Mouse (Mus musculus) ES-Bruce4 (cell line): Measurements from ENCODE around the gene Cpsf4. TPM values are rescaled to one million over a fixed set of nuclear protein-coding genes. Genes with fewer than 3 reads are reported as not detected.

Source experiments
- H3K27ac ChIP-seq: 2 replicates; pipeline ENCODE4 v1.5.1; 2012; ENCODE audit warnings: low read length, inconsistent platforms; ENCODE audit not compliant: insufficient read depth
- H3K27me3 ChIP-seq: 2 replicates; pipeline ENCODE4 v1.6.1; 2012; ENCODE audit warnings: mild to moderate bottlenecking, low read length, inconsistent platforms; ENCODE audit not compliant: control insufficient read depth, poor library complexity, insufficient read depth, severe bottlenecking
- H3K36me3 ChIP-seq: 2 replicates; pipeline ENCODE4 v1.6.1; 2012; ENCODE audit warnings: inconsistent platforms, mild to moderate bottlenecking, low read length, moderate library complexity; ENCODE audit not compliant: control insufficient read depth, poor library complexity, insufficient read depth, severe bottlenecking
- H3K4me1 ChIP-seq: one replicate; pipeline ENCODE4 v1.8.1; 2011; ENCODE audit warnings: low read length; ENCODE audit not compliant: control insufficient read depth, insufficient read depth
- H3K4me3 ChIP-seq: 2 replicates; pipeline ENCODE4 v1.5.1; 2011; ENCODE audit warnings: low read depth, mild to moderate bottlenecking, low read length
- H3K9ac ChIP-seq: 2 replicates; pipeline ENCODE4 v1.6.1; 2012; ENCODE audit warnings: low read depth, mild to moderate bottlenecking, inconsistent platforms; ENCODE audit not compliant: poor library complexity, severe bottlenecking
- H3K9me3 ChIP-seq: replicated peaks from 2 replicates; pipeline ENCODE4 v1.6.1; 2012; ENCODE audit warnings: mild to moderate bottlenecking, low read length, inconsistent platforms; ENCODE audit not compliant: control insufficient read depth, poor library complexity, insufficient read depth, severe bottlenecking
- CTCF ChIP-seq: IDR thresholded peaks from one replicate; pipeline ENCODE4 v1.8.1; 2011; ENCODE audit warnings: low read depth, low read length
- EP300 ChIP-seq: IDR thresholded peaks from 2 replicates; pipeline ENCODE4 v1.6.1; 2011; ENCODE audit warnings: low read depth, low read length; ENCODE audit not compliant: insufficient read depth
- POLR2A ChIP-seq: IDR thresholded peaks from one replicate; pipeline ENCODE4 v1.8.1; 2011; ENCODE audit warnings: low read length; ENCODE audit not compliant: insufficient read depth
- polyA plus RNA-seq: library from polyadenylated mRNA; stranded (reverse); fragments of >200 nt; gene quantifications from 2 replicates; pipeline ENCODE4 v1.2.4, GENCODE M21; 2011; ENCODE audit warnings: low read depth; ENCODE audit not compliant: missing spikeins, insufficient read depth, insufficient read length

Cpsf4 gene
- polyA plus RNA-seq, 1 experiment = 49.6 TPM

DNA sequence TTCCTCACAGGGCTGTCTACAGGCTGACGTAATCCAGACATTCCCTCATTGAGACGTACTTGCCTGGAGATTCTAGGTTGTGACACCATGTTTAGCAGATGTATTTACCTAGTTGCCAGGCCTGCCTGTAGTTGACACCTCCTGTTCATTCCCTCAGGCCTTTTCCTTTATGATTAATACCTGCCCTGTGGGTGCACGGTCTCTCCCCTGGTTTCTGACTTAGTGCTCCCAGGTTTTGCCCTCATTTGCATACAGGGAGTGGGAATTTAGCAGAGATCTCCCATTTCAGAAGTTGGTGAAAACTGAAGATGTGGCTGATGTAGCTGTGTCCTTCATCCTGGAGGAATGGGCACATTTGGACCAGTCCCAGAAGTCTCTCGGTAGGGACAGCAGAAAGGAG lies 45.2 kb downstream of the Cpsf4 start:
- Histone ChIP-seq H3K9me3 (no peaks in the 10 kb centered on the region), H3K4me1 (no peaks in the 10 kb centered on the region), H3K27me3 (no peaks in the 10 kb centered on the region), H3K4me3 (no peak overlapping the region), H3K27ac (no peak overlapping the region), H3K9ac (no peak overlapping the region), H3K36me3 (peaks cover 10% of the 10 kb centered on the region)
- TF ChIP-seq EP300 = no peak
- no peak for TF ChIP-seq POLR2A
- TF ChIP-seq CTCF = no peak

GRCm38 (mm10) chr5:145213505-145213904 lies 46.5 kb downstream of the Cpsf4 start:
- Histone ChIP-seq H3K27me3 (no peaks in the 10 kb centered on the region), H3K9me3 (no peaks in the 10 kb centered on the region), H3K9ac (no peak overlapping the region), H3K4me1 (no peaks in the 10 kb centered on the region), H3K27ac (no peak overlapping the region), H3K36me3 (peaks cover 10% of the 10 kb centered on the region), H3K4me3 (no peak overlapping the region)
- TF ChIP-seq CTCF (no peak), POLR2A (no peak), EP300 (no peak)

- Histone ChIP-seq H3K9ac (0 out of 2 replicates have a peak overlapping the region, but pooled peaks have one; percentile 5), H3K4me3 (no peak overlapping the region), H3K36me3 (peaks cover 10% of the 10 kb centered on the region), H3K9me3 (no peaks in the 10 kb centered on the region), H3K27me3 (no peaks in the 10 kb centered on the region), H3K4me1 (no peaks in the 10 kb centered on the region), H3K27ac (peak overlapping the region; percentile 60)
- TF ChIP-seq EP300 = no peak
- TF ChIP-seq CTCF = peak; percentile 42
- TF ChIP-seq POLR2A = no peak
These were observed 47.7 kb downstream of the Cpsf4 start for GRCm38 (mm10) chr5:145214679-145215078.

DNA sequence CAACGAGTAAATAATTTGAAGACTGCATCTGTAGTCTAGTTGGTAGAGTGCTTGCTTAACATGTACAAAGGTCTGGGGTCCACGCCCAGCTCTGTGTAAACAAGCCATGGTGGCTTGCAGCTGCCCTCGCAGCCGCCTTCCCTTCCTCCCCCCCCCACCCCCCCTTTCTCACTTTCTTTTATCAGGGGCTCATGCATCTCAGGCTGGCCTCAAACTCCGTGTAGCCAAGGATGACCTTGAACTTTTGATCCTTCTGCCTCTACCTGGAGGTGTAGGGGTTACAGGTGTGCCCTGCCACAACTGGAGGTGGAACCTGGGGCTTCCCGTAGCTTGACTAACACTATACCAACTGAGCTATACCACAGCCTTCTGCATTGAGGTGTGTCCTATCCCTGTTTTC lies 50.7 kb downstream of the Cpsf4 start:
- Histone ChIP-seq H3K4me1 (no peaks in the 10 kb centered on the region), H3K4me3 (peak overlapping the region; percentile 31), H3K27ac (peak overlapping the region; percentile 68), H3K27me3 (no peaks in the 10 kb centered on the region), H3K9ac (0 out of 2 replicates have a peak overlapping the region, but pooled peaks have one; percentile 30), H3K9me3 (no peaks in the 10 kb centered on the region), H3K36me3 (peaks cover 12% of the 10 kb centered on the region)
- TF ChIP-seq EP300 (peak; percentile 88; the same call in 1 of the 2 replicates), POLR2A (no peak)

GRCm38 (mm10) chr5:145218206-145218605 lies 51.2 kb downstream of the Cpsf4 start:
- H3K9ac ChIP-seq = peak overlapping the region; percentile 30
- H3K4me3 ChIP-seq = peak overlapping the region; percentile 31
- H3K9me3 ChIP-seq = no peaks in the 10 kb centered on the region
- no peak for TF ChIP-seq POLR2A
- no peak for TF ChIP-seq CTCF
- TF ChIP-seq EP300 = no peak
- no peaks in the 10 kb centered on the region for H3K27me3 ChIP-seq
- H3K27ac ChIP-seq = peak overlapping the region; percentile 68
- H3K4me1 ChIP-seq = peaks cover 3% of the 10 kb centered on the region
- peaks cover 12% of the 10 kb centered on the region for H3K36me3 ChIP-seq

DNA sequence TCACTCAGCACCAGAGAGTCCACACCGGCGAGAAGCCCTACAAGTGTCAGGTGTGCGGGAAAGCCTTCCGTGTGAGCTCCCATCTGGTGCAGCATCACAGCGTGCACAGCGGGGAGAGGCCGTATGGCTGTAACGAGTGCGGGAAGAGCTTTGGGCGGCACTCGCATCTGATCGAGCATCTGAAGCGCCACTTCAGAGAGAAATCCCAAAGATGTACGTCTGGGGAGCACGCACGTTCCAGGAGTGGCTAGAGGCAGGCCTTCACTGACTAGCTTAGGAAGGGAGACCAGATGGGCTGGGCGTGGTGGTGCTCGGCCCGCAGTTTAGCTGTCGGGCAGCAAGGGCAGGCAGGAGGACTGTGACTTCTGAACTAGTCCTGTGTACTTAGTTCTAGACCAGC lies 51.7 kb downstream of the Cpsf4 start:
- no peaks in the 10 kb centered on the region for H3K27me3 ChIP-seq
- peak overlapping the region; percentile 30 for H3K9ac ChIP-seq
- peak overlapping the region; percentile 31 for H3K4me3 ChIP-seq
- H3K9me3 ChIP-seq = no peaks in the 10 kb centered on the region
- H3K36me3 ChIP-seq = peaks cover 10% of the 10 kb centered on the region
- H3K4me1 ChIP-seq = peaks cover 3% of the 10 kb centered on the region
- TF ChIP-seq CTCF (no peak), POLR2A (no peak), EP300 (no peak)
- peak overlapping the region; percentile 68 for H3K27ac ChIP-seq

GRCm38 (mm10) chr5:145219981-145220380 lies 53.0 kb downstream of the Cpsf4 start:
- no peaks in the 10 kb centered on the region for H3K27me3 ChIP-seq
- peaks cover 3% of the 10 kb centered on the region for H3K4me1 ChIP-seq
- no peak overlapping the region for H3K9ac ChIP-seq
- H3K9me3 ChIP-seq = no peaks in the 10 kb centered on the region
- H3K27ac ChIP-seq = no peak overlapping the region
- no peak overlapping the region for H3K4me3 ChIP-seq
- H3K36me3 ChIP-seq = peaks cover 10% of the 10 kb centered on the region
- no peak for TF ChIP-seq EP300
- TF ChIP-seq CTCF = no peak
- no peak for TF ChIP-seq POLR2A
